In the genomic region with DNA sequence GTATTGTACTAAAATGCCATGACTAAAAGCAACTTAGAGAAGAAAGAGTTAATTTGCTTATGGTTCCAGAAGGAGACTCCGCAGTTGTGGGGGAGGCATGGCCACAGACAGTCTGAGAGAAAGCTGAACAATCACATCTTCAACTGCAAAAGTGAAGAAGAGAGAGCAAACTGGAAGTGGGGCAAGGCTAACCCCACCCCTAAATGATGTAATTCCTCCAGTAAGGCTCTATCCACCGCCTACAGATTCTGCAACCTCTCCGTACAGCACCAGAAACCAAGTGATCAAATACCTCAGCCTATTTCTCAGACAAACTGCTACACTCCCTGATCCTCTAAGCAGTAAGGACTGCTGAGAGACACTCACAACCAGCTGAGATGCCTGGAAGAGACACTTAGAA, we compare ENCODE assay signal across 15 mouse cellular contexts. TPM values are rescaled to one million over a fixed set of nuclear protein-coding genes. Genes with fewer than 3 reads are reported as not detected.
DNase-seq lines count a peak whose midpoint lies in the region; TF ChIP-seq lines count a peak whose summit lies in the region.
"Had no signal": no experiment of that assay in that cellular context is flagged by ENCODE, and none has a peak within 500 bp of the region (broad histone marks: within the 10 kb centered on the region; RNA-seq: fewer than 3 reads in every experiment).

No protein-coding gene starts in this region.

- H3K79me2 ChIP-seq in CH12.LX (replicated peaks; ENCODE audit: control insufficient read depth, extremely low read depth, insufficient read depth, poor library complexity, severe bottlenecking): no peaks in the 10 kb centered on the region

- TF ChIP-seq EP300 in CH12.LX (IDR thresholded peaks at IDR 0.05; ENCODE audit: low read length): no peak

- peaks cover 16% of the 10 kb centered on the region; the same call in 1 of the 2 replicates for H3K4me1 ChIP-seq in heart, embryonic 10.5 days
- peaks cover 13 to 35% of the 10 kb centered on the region in 2 experiments for H3K4me1 ChIP-seq in CH12.LX (ENCODE audit: control insufficient read depth in 1 of 2, insufficient read depth in 2 of 2)
- no peaks in the 10 kb centered on the region for H3K4me1 ChIP-seq in forebrain, embryonic 10.5 days
- H3K4me1 ChIP-seq: midbrain, embryonic 10.5 days; neural tube, embryonic 13.5 days had no signal

- H3K36me3 ChIP-seq in heart, embryonic 10.5 days: no peaks in the 10 kb centered on the region
- no peaks in the 10 kb centered on the region for H3K36me3 ChIP-seq in CH12.LX (replicated peaks in 1 of 2; ENCODE audit: control insufficient read depth in 1 of 2, insufficient read depth in 1 of 2, low read length in 1 of 2)
- no peaks in the 10 kb centered on the region for H3K36me3 ChIP-seq in forebrain, embryonic 10.5 days (replicated peaks)
- H3K36me3 ChIP-seq: intestine, embryonic 15.5 days; kidney, embryonic 15.5 days; lung, embryonic 15.5 days; midbrain, embryonic 10.5 days; neural tube, embryonic 13.5 days had no signal

- dilution Hi-C loops in CH12.LX (cut with MboI; ENCODE audit: extremely low pct_ligation_motif_present, extremely low pct_unique_long_range_greater_than_20kb, low sequenced_read_pairs): no loop called here

- no peak overlapping the region for H3K4me3 ChIP-seq in heart, embryonic 10.5 days
- H3K4me3 ChIP-seq in CH12.LX (replicated peaks in 1 of 3; ENCODE audit: low read depth in 2 of 3, low read length in 2 of 3, poor library complexity in 1 of 3): no peak overlapping the region
- no peak overlapping the region for H3K4me3 ChIP-seq in forebrain, embryonic 10.5 days
- H3K4me3 ChIP-seq: intestine, embryonic 15.5 days; kidney, embryonic 15.5 days; lung, embryonic 15.5 days; midbrain, embryonic 10.5 days; neural tube, embryonic 13.5 days had no signal

- no peak overlapping the region for H3K9ac ChIP-seq in CH12.LX (ENCODE audit: insufficient read depth, low read depth)
- H3K9ac ChIP-seq: intestine, embryonic 15.5 days; kidney, embryonic 15.5 days; lung, embryonic 15.5 days; neural tube, embryonic 13.5 days had no signal

- DNase-seq in heart, embryonic 10.5 days (ENCODE audit: low spot score): no peak
- no peak for DNase-seq in heart, adult 11 months
- peak; percentile 28 for DNase-seq in 416B (ENCODE audit: low read depth)
- DNase-seq in CH12.LX (ENCODE audit: extremely low read depth): no peak
- DNase-seq in induced T-regulatory cell, adult 2 months (ENCODE audit: low read depth): peak; percentile 29
- no peak for DNase-seq in forebrain, embryonic 10.5 days (ENCODE audit: extremely low spot score, low spot score)
- no peak for DNase-seq in embryo, embryonic 10 days (ENCODE audit: low spot score)
- DNase-seq in ovary, adult 18-20 months (ENCODE audit: low spot score): no peak
- DNase-seq: cerebellum, adult 8-10 months; liver had no signal

- WGBS in heart, embryonic 10.5 days: 63% methylated on average over 3 of the region's 3 CpGs
- WGBS in forebrain, embryonic 10.5 days: 90% methylated on average over 3 of the region's 3 CpGs

- H3K27ac ChIP-seq in heart, embryonic 10.5 days: 0 out of 2 replicates have a peak overlapping the region, but pooled peaks have one; percentile 22
- H3K27ac ChIP-seq in CH12.LX (ENCODE audit: insufficient read depth, low read depth): no peak overlapping the region
- H3K27ac ChIP-seq in forebrain, embryonic 10.5 days: no peak overlapping the region
- H3K27ac ChIP-seq: intestine, embryonic 15.5 days; kidney, embryonic 15.5 days; lung, embryonic 15.5 days; midbrain, embryonic 10.5 days; neural tube, embryonic 13.5 days had no signal

- no peaks in the 10 kb centered on the region for H3K27me3 ChIP-seq in heart, embryonic 10.5 days (ENCODE audit: insufficient read depth, poor library complexity, severe bottlenecking)
- H3K27me3 ChIP-seq in CH12.LX (replicated peaks): no peaks in the 10 kb centered on the region
- H3K27me3 ChIP-seq in forebrain, embryonic 10.5 days (ENCODE audit: poor library complexity, severe bottlenecking): no peaks in the 10 kb centered on the region
- H3K27me3 ChIP-seq: intestine, embryonic 15.5 days; kidney, embryonic 15.5 days; lung, embryonic 15.5 days; neural tube, embryonic 13.5 days had no signal

- TF ChIP-seq RAD21 in CH12.LX (IDR thresholded peaks at IDR 0.05; ENCODE audit: low read depth, low read length): no peak

- H3K4me2 ChIP-seq in CH12.LX (ENCODE audit: insufficient read depth, low read depth, poor library complexity, severe bottlenecking): peak overlapping the region; percentile 27; the same call in 1 of the 2 replicates
- H3K4me2 ChIP-seq: intestine, embryonic 15.5 days; kidney, embryonic 15.5 days; lung, embryonic 15.5 days; neural tube, embryonic 13.5 days had no signal

- no peaks in the 10 kb centered on the region for H3K9me3 ChIP-seq in heart, embryonic 10.5 days
- no peaks in the 10 kb centered on the region for H3K9me3 ChIP-seq in CH12.LX (replicated peaks; ENCODE audit: low read length)
- H3K9me3 ChIP-seq in forebrain, embryonic 10.5 days: no peaks in the 10 kb centered on the region
- H3K9me3 ChIP-seq: intestine, embryonic 15.5 days; kidney, embryonic 15.5 days; lung, embryonic 15.5 days; midbrain, embryonic 10.5 days; neural tube, embryonic 13.5 days had no signal

- in situ Hi-C loops in CH12.LX (cut with MboI; ENCODE audit: low pct_ligation_motif_present, low pct_unique_long_range_greater_than_20kb, low sequenced_read_pairs): no loop called here

- TF ChIP-seq POLR2A in CH12.LX (IDR thresholded peaks at IDR 0.05; ENCODE audit: low read depth, low read length): no peak

- no peak for TF ChIP-seq CTCF in CH12.LX (conservative IDR thresholded peaks at IDR 0.05 in 1 of 2, IDR thresholded peaks at IDR 0.05 in 1 of 2; ENCODE audit: low read depth in 2 of 2, low read length in 2 of 2)

TF ChIP-seq in CH12.LX, 34 proteins besides CTCF, POLR2A, EP300 and RAD21:
- TF ChIP-seq ETS1 (conservative IDR thresholded peaks at IDR 0.05; ENCODE audit: low read depth, low read length) (no peak), KAT2A (IDR thresholded peaks at IDR 0.05; ENCODE audit: insufficient replicate concordance, low read length) (no peak), MAFK (IDR thresholded peaks at IDR 0.05; ENCODE audit: insufficient replicate concordance, low read length) (no peak), PAX5 (IDR thresholded peaks at IDR 0.05; ENCODE audit: low read length) (no peak), MYC (IDR thresholded peaks at IDR 0.05; ENCODE audit: low read depth, low read length) (no peak), POLR2AphosphoS2 (IDR thresholded peaks at IDR 0.05; ENCODE audit: low read depth, low read length) (no peak), BHLHE40 (IDR thresholded peaks at IDR 0.05; ENCODE audit: low read depth, low read length) (no peak), TCF12 (IDR thresholded peaks at IDR 0.05; ENCODE audit: low read depth, low read length) (no peak), USF1 (IDR thresholded peaks at IDR 0.05; ENCODE audit: low read depth, low read length) (no peak), MAZ (IDR thresholded peaks at IDR 0.05; ENCODE audit: low read depth, low read length) (no peak), MEF2A (IDR thresholded peaks at IDR 0.05; ENCODE audit: borderline replicate concordance, low read depth, low read length) (no peak), NELFE (IDR thresholded peaks at IDR 0.05; ENCODE audit: low read depth, low read length) (no peak), CHD1 (IDR thresholded peaks at IDR 0.05; ENCODE audit: low read depth, low read length) (no peak), JUN (IDR thresholded peaks at IDR 0.05; ENCODE audit: insufficient read depth, low read depth, low read length) (no peak), RCOR1 (conservative IDR thresholded peaks at IDR 0.05; ENCODE audit: low read depth, low read length) (no peak), E2F4 (IDR thresholded peaks at IDR 0.05; ENCODE audit: insufficient replicate concordance, low read depth, low read length) (no peak)

RNA-seq across cellular contexts. Expression of a gene that starts 6.6 kb away (rescaled TPM):
- 6.3 and 6.4 TPM in 2 replicates for polyA plus RNA-seq in heart, embryonic 10.5 days (2016; fragmentation: Nextera tagmentation; extraction: Ambion mirVana)
- 9.7 and 10.8 TPM in 2 replicates for total RNA-seq in CH12.LX (2012; rRNA removed)
- 8.2 and 9.8 TPM in 2 replicates for total RNA-seq in CH12.LX (2014; rRNA removed)
- 9.4 and 9.6 TPM in 2 replicates for polyA plus RNA-seq in CH12.LX (2012; ENCODE audit: insufficient read length, low read depth)
- 4.4 and 5.8 TPM in 2 replicates for polyA plus RNA-seq in forebrain, embryonic 10.5 days (2016; fragmentation: Nextera tagmentation; extraction: Ambion mirVana)

RNA-seq across cellular contexts. Expression of a gene that starts 45.2 kb away (rescaled TPM):
- 2.5 and 4.2 TPM in 2 replicates for polyA plus RNA-seq in heart, embryonic 10.5 days (2016; fragmentation: Nextera tagmentation; extraction: Ambion mirVana)
- total RNA-seq in CH12.LX (2012; rRNA removed) (14.9 and 16.7 TPM in 2 replicates), CH12.LX (2014; rRNA removed) (10.7 and 11.4 TPM in 2 replicates)
- 18.8 and 21.6 TPM in 2 replicates for polyA plus RNA-seq in CH12.LX (2012; ENCODE audit: insufficient read length, low read depth)
- 2.1 and 2.5 TPM in 2 replicates for polyA plus RNA-seq in forebrain, embryonic 10.5 days (2016; fragmentation: Nextera tagmentation; extraction: Ambion mirVana)

Comparison
In these comparisons a context has a peak if more than half of its experiments do, and no peak if none do; other contexts are left out.
1. DNase-seq: peak in 416B (single experiment) and induced T-regulatory cell, adult 2 months (single experiment); none in heart, embryonic 10.5 days (single experiment), heart, adult 11 months (single experiment), CH12.LX (single experiment), forebrain, embryonic 10.5 days (single experiment), embryo, embryonic 10 days (single experiment) and ovary, adult 18-20 months (single experiment).